Mouse (Mus musculus) cerebellum, postnatal 36 days (tissue): ENCODE data around the gene Nemp1.

Experiments
- DNase-seq, 2 experiments: peaks; one replicate each; pipeline ENCODE4 v3.0.0; 2021 to 2022; ENCODE audit warnings: mixed read lengths in 2 of 2

The Nemp1 gene

GRCm38 (mm10) chr10:127674794-127675522 lies 8.3 kb downstream of the Nemp1 start:
- peak; percentile 81 to 95 for DNase-seq

- DNase-seq = no peak
Observed at GRCm38 (mm10) chr10:127675859-127676398, 9.2 kb downstream of the Nemp1 start.

- DNase-seq = peak; percentile 86 to 92
Observed at GRCm38 (mm10) chr10:127676691-127677548, 10.2 kb downstream of the Nemp1 start.

DNA sequence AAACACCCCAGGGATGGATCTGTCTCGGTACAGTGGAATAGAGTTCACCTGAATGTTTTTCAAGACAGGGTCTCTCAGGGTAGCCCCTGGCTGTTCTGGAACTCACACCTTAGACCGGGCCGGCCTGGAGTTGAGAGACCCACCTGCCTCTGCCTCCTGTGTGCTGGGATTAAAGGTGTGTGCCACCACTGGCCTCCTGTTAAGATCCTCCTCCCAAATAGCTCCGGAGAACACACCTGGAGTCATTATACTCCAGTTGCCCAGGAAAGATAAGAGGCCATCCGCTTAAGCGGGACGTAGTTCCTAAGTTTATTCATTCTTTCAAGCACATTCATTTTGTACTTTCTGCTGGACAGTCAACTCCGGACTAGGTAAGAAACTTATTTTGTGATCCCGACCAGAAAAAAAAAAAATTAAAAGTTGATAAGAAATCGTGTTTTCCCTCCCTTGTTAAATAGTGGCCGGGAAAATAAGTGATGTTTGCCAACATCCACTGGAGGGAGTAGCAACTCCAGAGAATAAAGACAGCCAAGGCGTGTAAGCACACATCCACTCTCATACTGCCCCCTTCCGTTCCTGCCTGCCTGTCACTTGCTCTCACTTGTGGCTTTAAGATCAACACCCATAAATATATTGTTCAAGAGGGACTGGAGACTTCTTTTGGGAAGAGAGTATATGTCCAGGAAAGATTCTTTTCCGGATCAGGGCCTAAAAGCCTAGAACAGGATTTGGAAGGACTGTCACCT lies 11.1 kb downstream of the Nemp1 start:
- peak; percentile 50 to 51 for DNase-seq

DNA sequence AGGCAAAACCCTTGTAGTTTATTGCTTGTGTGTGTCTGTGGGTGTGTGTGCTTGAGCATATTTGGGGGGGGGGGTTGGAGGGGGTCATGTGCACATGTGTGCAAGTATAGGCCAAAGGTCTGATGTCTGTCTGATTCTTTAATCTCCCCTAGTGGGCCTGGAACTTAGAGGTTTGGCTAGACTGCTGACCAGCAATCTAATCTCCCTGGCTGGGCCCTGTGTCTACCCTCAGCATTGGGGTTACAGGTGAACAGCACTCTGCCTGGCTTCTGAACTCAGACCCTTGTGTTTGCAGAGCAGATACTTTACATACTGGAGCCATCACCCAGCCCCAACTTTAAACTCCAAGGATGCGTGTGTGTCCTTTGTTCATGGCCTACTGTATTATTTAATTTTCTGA lies 12.5 kb downstream of the Nemp1 start:
- DNase-seq = no peak

DNA sequence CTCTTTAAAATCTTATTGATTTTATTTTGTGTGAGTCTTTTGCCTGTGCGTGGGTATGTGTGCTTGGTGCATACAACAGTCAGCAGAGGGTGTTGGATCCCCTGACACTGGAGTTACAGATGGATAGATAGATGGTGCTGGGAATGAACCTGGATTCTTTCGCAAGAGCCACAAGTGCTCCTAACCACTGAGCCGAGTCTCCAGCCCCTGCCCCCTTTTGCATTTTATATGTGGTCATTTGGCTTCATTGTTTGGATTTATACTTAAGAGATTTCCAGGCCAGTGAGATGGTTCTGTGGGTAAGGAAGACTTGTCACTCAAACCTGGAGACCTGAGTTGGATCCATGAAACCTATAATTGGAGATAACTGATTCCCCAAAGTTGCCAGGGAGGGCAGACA lies 13.2 kb downstream of the Nemp1 start:
- no peak for DNase-seq

DNA sequence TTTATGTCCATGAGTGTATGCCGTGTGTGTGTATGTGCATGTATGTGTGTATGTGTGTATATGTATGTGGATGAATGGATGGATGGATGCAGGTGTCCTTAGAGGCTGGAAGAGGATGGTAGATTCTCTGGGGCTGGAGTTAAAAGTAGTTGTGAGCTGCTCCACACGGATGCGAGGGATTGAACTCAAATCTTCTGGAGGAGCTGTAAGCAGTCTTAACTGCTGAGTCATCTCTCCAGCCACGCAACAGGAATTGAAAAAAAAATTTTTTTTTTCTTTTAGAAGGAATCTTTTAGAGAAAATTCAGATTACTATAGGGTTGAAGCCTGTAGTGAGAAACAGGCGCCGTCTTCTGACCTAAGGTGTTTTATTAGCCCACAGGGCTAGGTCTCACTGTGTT lies 16.2 kb downstream of the Nemp1 start:
- DNase-seq = no peak

GRCm38 (mm10) chr10:127691053-127691452 lies 24.4 kb downstream of the Nemp1 start:
- DNase-seq = no peak

GRCm38 (mm10) chr10:127694636-127695035 lies 27.9 kb downstream of the Nemp1 start:
- DNase-seq = peak in 1 of 2 experiments; percentile 26

- no peak for DNase-seq
Observed at GRCm38 (mm10) chr10:127695775-127696174, 29.1 kb downstream of the Nemp1 start.

DNA sequence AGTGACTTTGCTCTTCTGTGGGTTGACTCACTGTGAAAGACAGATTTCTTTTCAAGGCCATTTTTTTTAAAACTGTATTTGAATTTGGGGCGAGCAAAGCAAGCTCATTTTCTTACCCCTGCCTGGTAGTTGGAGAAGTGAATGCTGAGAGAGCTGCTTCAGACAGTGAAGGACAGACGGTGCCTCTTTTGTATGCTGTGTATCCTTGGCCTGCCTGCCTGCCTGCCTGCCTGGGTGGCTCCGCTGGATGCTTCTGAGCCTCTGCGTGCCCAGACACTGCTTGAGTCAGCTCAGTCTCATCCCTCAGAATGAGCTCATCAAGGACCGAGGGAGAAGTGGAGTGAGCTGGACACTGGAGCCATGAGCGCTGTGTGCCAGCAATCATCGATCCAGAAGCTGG lies 32.3 kb downstream of the Nemp1 start:
- DNase-seq = no peak

DNA sequence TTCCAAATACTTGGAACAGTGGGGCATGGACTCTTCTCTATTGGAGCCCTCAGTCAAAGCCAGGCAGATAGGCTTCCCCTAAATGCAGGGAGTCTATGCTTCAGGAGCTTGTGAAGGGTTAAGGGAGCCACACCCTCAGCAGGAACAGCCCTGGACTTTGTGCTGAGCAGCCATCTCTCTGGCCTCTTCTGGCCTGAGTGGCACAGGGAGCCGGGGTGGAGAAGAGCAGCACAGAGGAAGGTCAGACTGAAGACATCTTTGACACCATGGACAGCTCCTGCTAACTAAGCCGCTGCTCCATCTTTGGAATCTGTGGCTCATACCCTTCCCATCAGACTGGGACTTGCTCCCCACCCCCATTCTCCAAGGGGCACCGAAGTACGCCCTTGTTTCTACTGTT lies 36.6 kb downstream of the Nemp1 start:
- no peak for DNase-seq

- DNase-seq = no peak
Observed at GRCm38 (mm10) chr10:127704293-127704692, 37.6 kb downstream of the Nemp1 start.

DNA sequence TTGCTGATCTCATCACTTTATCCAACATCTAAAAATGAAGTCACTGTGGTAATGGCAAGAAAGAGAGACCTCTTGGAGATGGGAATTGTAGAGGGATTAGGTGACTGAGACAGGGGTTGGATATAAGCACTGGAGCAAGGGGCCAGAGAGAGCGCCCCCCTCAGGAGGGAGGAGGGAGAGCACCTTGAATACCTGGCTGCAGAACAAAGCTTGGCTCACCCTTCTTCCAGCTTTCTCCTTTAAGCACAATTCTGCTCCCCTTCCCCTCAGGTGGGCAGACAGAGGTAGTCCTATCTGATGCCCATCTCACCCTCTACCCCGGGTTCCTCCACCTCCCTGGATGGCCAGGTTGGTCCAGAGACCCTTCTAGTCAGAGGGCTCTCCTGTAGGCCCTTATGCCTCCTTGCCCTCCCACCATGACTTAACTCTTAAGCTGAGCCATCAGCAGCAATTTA lies 38.1 kb downstream of the Nemp1 start, which contains the start of gene Myo1a:
Myo1a (plus strand) TSS at position 405 of the 455 bp plus-strand sequence.
- DNase-seq = no peak

DNA sequence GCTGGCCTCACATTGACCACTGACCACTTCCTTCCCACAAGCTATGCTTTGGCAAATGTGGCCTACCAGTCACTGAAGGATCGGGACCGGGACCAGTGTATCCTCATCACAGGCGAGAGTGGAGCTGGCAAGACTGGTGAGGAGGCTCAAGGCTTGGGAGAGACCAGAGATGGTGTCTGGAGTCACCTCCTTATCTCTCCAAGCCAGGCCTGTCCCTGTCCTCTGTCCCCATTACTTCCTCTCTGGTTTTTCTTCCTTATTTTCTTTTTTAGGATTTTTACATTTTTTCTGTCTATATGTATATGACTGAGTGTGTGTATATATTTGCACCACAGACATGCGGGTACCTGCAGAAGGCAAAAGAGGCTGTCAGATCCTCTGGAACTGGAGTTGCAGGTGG lies 39.1 kb downstream of the Nemp1 start:
- DNase-seq = no peak

DNA sequence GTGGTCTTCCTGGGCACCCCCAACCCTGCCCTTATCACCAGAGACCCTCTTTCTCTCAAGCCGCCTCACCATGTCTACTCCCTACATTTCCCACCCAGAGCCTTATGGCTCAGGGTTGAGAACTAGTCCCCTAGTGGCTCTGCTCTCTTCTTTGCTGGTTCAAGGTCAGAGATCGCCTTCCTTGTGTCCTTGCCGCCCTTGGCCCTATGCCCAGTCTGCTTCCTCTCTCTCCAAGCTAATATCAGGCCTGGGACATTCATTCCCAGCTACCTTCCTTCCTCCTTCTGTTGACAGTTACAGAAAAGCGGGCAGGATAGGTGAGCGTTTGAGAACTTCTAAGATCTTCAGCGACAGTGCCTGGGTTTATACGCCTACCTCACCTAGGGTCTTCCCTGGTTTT lies 41.0 kb downstream of the Nemp1 start:
- no peak for DNase-seq

- no peak for DNase-seq
Observed at GRCm38 (mm10) chr10:127708850-127709370, 42.2 kb downstream of the Nemp1 start.

GRCm38 (mm10) chr10:127710331-127710730 lies 43.6 kb downstream of the Nemp1 start:
- peak in 1 of 2 experiments; percentile 5 for DNase-seq

DNA sequence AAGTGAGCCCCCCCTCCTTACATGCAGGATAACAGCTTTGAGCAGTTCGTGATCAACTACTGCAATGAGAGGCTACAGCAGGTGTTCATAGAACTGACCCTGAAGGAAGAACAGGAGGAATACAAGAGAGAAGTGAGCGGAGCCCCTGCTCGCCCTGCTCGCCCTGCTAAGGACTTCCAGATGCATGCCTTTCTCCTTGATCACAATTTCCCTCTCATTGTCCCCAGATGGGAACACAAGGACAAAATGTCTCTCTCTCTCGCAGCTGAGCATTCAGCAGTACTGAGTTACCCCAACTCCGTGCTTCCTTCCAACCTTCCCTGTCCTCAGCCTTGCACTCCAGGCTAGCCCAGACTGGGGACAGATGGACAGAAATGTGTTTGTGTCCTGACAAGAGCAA lies 46.0 kb downstream of the Nemp1 start:
- DNase-seq = no peak

- DNase-seq = no peak
Observed at GRCm38 (mm10) chr10:127721671-127722418, 55.1 kb downstream of the Nemp1 start.

GRCm38 (mm10) chr10:127724178-127724577 lies 57.5 kb downstream of the Nemp1 start, which contains the start of gene Tac2:
Tac2 (plus strand) TSS chr10:127724478.
- no peak for DNase-seq

DNA sequence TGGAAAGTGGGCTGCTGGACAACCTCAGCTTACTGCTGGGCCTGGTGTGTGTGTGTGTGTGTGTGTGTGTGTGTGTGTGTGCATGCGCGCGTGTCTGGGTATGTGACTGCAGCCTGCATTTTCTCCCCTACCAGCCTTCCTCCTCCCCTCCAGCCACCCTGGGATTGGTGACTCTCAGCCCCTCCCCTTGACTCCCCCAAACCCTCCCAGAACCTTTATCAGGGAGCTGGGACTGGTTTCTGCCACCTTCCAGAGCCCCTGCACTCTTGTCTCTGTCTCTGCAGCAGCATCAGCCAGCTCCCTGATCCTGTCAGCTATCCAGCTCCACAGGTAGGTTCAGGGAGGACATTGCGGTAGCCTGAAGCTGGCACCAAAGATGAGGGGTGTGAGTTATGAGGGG lies 58.4 kb downstream of the Nemp1 start:
- DNase-seq = no peak
